Mouse (Mus musculus): ENCODE results near the gene Olfr974. TPM values are rescaled to one million over a fixed set of nuclear protein-coding genes. Genes with fewer than 3 reads are reported as not detected.
"Not testable (repeated sequence)": the region's sequence is repeated elsewhere in the genome, so short reads cannot be mapped to it uniquely, and the experiment has no call there.

Olfr974 gene
- not detected in 2 replicates for polyA plus RNA-seq (2012; rRNA removed)

- Histone ChIP-seq H3K27ac (ENCODE audit: insufficient read depth, low read length) (no peak within 1 kb of the TSS), H3K27me3 (ENCODE audit: control insufficient read depth, insufficient read depth, low read length) (no peaks in the 10 kb centered on the region), H3K4me1 (ENCODE audit: control insufficient read depth, insufficient read depth, low read length) (no peaks in the 10 kb centered on the region), H3K4me3 (replicated peaks; ENCODE audit: insufficient read depth, low read depth, low read length) (no peak within 1 kb of the TSS)
- TF ChIP-seq POLR2A (IDR thresholded peaks at IDR 0.05; ENCODE audit: borderline replicate concordance, insufficient read depth, low read length) (no peak), CTCF (IDR thresholded peaks at IDR 0.05; ENCODE audit: borderline replicate concordance, insufficient read depth, low read depth, low read length) (no peak)
- WGBS: 88% methylated on average over 1 of the region's 1 CpGs
- DNase-seq: no peak
These were observed at the start of gene Olfr974 for GRCm38 (mm10) chr9:39937201-39937600. TSS of gene Olfr974 (plus strand) at chr9:39937501.

- TF ChIP-seq CTCF (IDR thresholded peaks at IDR 0.05; ENCODE audit: borderline replicate concordance, insufficient read depth, low read depth, low read length) (no peak), POLR2A (IDR thresholded peaks at IDR 0.05; ENCODE audit: borderline replicate concordance, insufficient read depth, low read length) (no peak)
- 53% methylated on average over 6 of the region's 6 CpGs for WGBS
- no peak for DNase-seq
- Histone ChIP-seq H3K27me3 (ENCODE audit: control insufficient read depth, insufficient read depth, low read length) (no peaks in the 10 kb centered on the region), H3K4me3 (replicated peaks; ENCODE audit: insufficient read depth, low read depth, low read length) (no peak overlapping the region), H3K4me1 (ENCODE audit: control insufficient read depth, insufficient read depth, low read length) (no peaks in the 10 kb centered on the region), H3K27ac (ENCODE audit: insufficient read depth, low read length) (no peak overlapping the region)
These were observed 32.2 kb upstream of the Olfr974 start for GRCm38 (mm10) chr9:39905106-39905505.

GRCm38 (mm10) chr9:39907036-39907435 lies 30.3 kb upstream of the Olfr974 start, which contains the start of gene Olfr229:
TSS of gene Olfr229 (plus strand) at chr9:39907336.
- 77% methylated on average over 2 of the region's 2 CpGs for WGBS
- no peak for DNase-seq
- Histone ChIP-seq H3K27me3 (ENCODE audit: control insufficient read depth, insufficient read depth, low read length) (no peaks in the 10 kb centered on the region), H3K27ac (ENCODE audit: insufficient read depth, low read length) (no peak within 1 kb of the TSS), H3K4me1 (ENCODE audit: control insufficient read depth, insufficient read depth, low read length) (no peaks in the 10 kb centered on the region), H3K4me3 (replicated peaks; ENCODE audit: insufficient read depth, low read depth, low read length) (no peak within 1 kb of the TSS)
- TF ChIP-seq POLR2A (IDR thresholded peaks at IDR 0.05; ENCODE audit: borderline replicate concordance, insufficient read depth, low read length) (no peak), CTCF (IDR thresholded peaks at IDR 0.05; ENCODE audit: borderline replicate concordance, insufficient read depth, low read depth, low read length) (no peak)

- 80% methylated on average over 3 of the region's 3 CpGs for WGBS
- no peak overlapping the region for H3K27ac ChIP-seq (ENCODE audit: insufficient read depth, low read length)
- H3K4me3 ChIP-seq (replicated peaks; ENCODE audit: insufficient read depth, low read depth, low read length): no peak overlapping the region
- no peaks in the 10 kb centered on the region for H3K4me1 ChIP-seq (ENCODE audit: control insufficient read depth, insufficient read depth, low read length)
- no peak for DNase-seq
- TF ChIP-seq CTCF (IDR thresholded peaks at IDR 0.05; ENCODE audit: borderline replicate concordance, insufficient read depth, low read depth, low read length): no peak
- TF ChIP-seq POLR2A (IDR thresholded peaks at IDR 0.05; ENCODE audit: borderline replicate concordance, insufficient read depth, low read length): no peak
- H3K27me3 ChIP-seq (ENCODE audit: control insufficient read depth, insufficient read depth, low read length): no peaks in the 10 kb centered on the region
These were observed 27.4 kb upstream of the Olfr974 start for GRCm38 (mm10) chr9:39909939-39910338.

GRCm38 (mm10) chr9:39927975-39928836 lies 9.1 kb upstream of the Olfr974 start:
- WGBS: no CpG with 5 or more reads among the region's 4 CpGs
- H3K27me3 ChIP-seq (ENCODE audit: control insufficient read depth, insufficient read depth, low read length); DNase-seq; H3K27ac ChIP-seq (ENCODE audit: insufficient read depth, low read length); H3K4me3 ChIP-seq (replicated peaks; ENCODE audit: insufficient read depth, low read depth, low read length); H3K4me1 ChIP-seq (ENCODE audit: control insufficient read depth, insufficient read depth, low read length): not testable (repeated sequence)

- H3K4me3 ChIP-seq (replicated peaks; ENCODE audit: insufficient read depth, low read depth, low read length); H3K4me1 ChIP-seq (ENCODE audit: control insufficient read depth, insufficient read depth, low read length); H3K27ac ChIP-seq (ENCODE audit: insufficient read depth, low read length); DNase-seq; H3K27me3 ChIP-seq (ENCODE audit: control insufficient read depth, insufficient read depth, low read length): not testable (repeated sequence)
- 33% methylated on average over 1 of the region's 1 CpGs for WGBS
These were observed 8.5 kb upstream of the Olfr974 start for GRCm38 (mm10) chr9:39928837-39929236.

- WGBS: 61% methylated on average over 1 of the region's 1 CpGs
- TF ChIP-seq POLR2A (IDR thresholded peaks at IDR 0.05; ENCODE audit: borderline replicate concordance, insufficient read depth, low read length) (no peak), CTCF (IDR thresholded peaks at IDR 0.05; ENCODE audit: borderline replicate concordance, insufficient read depth, low read depth, low read length) (no peak)
- Histone ChIP-seq H3K4me3 (replicated peaks; ENCODE audit: insufficient read depth, low read depth, low read length) (no peak within 1 kb of the TSS), H3K27ac (ENCODE audit: insufficient read depth, low read length) (no peak within 1 kb of the TSS), H3K27me3 (ENCODE audit: control insufficient read depth, insufficient read depth, low read length) (no peaks in the 10 kb centered on the region), H3K4me1 (ENCODE audit: control insufficient read depth, insufficient read depth, low read length) (no peaks in the 10 kb centered on the region)
- no peak for DNase-seq
These were observed 14.6 kb downstream of the Olfr974 start, which contains the start of gene Olfr975 for GRCm38 (mm10) chr9:39951946-39952345. TSS of gene Olfr975 (minus strand) at chr9:39952046.

- WGBS: 78% methylated on average over 7 of the region's 9 CpGs
- H3K27ac ChIP-seq (ENCODE audit: insufficient read depth, low read length); H3K4me1 ChIP-seq (ENCODE audit: control insufficient read depth, insufficient read depth, low read length): not testable (repeated sequence)
These were observed 23.7 kb downstream of the Olfr974 start, which contains the start of gene Olfr976 for GRCm38 (mm10) chr9:39961033-39961432. TSS of gene Olfr976 (minus strand) at chr9:39961133.

GRCm38 (mm10) chr9:39976581-39977145 lies 39.4 kb downstream of the Olfr974 start:
- 85% methylated on average over 1 of the region's 1 CpGs for whole genome bisulfite sequencing
- not testable (repeated sequence) for H3K4me3 ChIP-seq (replicated peaks; ENCODE audit: insufficient read depth, low read depth, low read length); H3K4me1 ChIP-seq (ENCODE audit: control insufficient read depth, insufficient read depth, low read length); DNase-seq; H3K27me3 ChIP-seq (ENCODE audit: control insufficient read depth, insufficient read depth, low read length); H3K27ac ChIP-seq (ENCODE audit: insufficient read depth, low read length)

More at GRCm38 (mm10) chr9:39961033-39961432, 23.7 kb downstream of the Olfr974 start, which contains the start of gene Olfr976:
- H3K27me3 ChIP-seq (ENCODE audit: control insufficient read depth, insufficient read depth, low read length); H3K4me3 ChIP-seq (replicated peaks; ENCODE audit: insufficient read depth, low read depth, low read length); DNase-seq: not testable (repeated sequence)

Measured in cerebellum, adult 2 months (tissue).